Mouse (Mus musculus) CH12.LX (cell line): ENCODE results near the gene Mta1.

Experiments used
- GABPA ChIP-seq: IDR thresholded peaks from 2 replicates; pipeline ENCODE4 v1.6.1; 2012; ENCODE audit warnings: low read depth, low read length, improper control_type of control experiment, inconsistent platforms; ENCODE audit not compliant: insufficient replicate concordance
- POLR2A ChIP-seq: IDR thresholded peaks from 2 replicates; pipeline ENCODE4 v1.6.1; 2011; ENCODE audit warnings: low read depth, mild to moderate bottlenecking, improper control_type of control experiment, low read length

- TF ChIP-seq POLR2A (no peak), GABPA (no peak)
These were observed 28.7 kb upstream of the Mta1 start for GRCm38 (mm10) chr12:113069389-113069788.
